Mouse (Mus musculus): ENCODE data around the gene Ube2i.

The Ube2i gene

DNA sequence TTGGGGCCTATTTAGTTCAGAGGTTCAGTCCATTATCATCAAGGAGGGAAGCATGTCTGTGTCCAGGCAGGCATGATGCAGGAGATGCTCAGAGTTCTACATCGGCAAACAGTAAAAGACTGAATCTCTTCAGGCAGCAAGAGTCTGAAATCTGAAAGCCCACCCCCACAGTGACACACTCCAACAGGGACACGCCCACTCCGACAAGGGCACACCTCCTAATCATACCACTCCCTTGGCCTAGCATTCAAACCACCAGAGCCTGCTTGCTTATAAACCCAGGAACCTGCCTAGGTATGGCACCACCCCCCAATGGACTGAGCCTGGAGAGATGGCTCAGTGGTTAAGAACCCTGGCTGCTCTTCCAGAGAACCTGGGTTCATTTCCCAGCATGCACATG lies 59.0 kb downstream of the Ube2i start:
- DNase-seq (ENCODE audit: low spot score), result no peak
